Mouse (Mus musculus) hindbrain, embryonic 11.5 days (tissue): ENCODE measurements around the gene Traf2. TPM values are rescaled to one million over a fixed set of nuclear protein-coding genes. Genes with fewer than 3 reads are reported as not detected.

Experiments
- ATAC-seq: fragments of 200-750 bp; cut with Nextera tagmentation; 2 replicates; pipeline ENCODE4 v1.8.0; 2017; ENCODE audit warnings: mild to moderate bottlenecking, moderate TSS enrichment, moderate library complexity; ENCODE audit not compliant: low FRiP score
- DNase-seq: peaks from one replicate; pipeline ENCODE4 v3.0.0-alpha.2; 2015; ENCODE audit warnings: low spot score
- H3K27ac ChIP-seq: fragments of 300-500 bp; sonication (generic); 2 replicates; pipeline ENCODE4 v1.5.1; 2014; ENCODE audit warnings: mild to moderate bottlenecking, low read depth, low read length
- H3K27me3 ChIP-seq: fragments of 300-500 bp; sonication (generic); 2 replicates; pipeline ENCODE4 v1.6.1; 2014; ENCODE audit warnings: mild to moderate bottlenecking, low read length, moderate library complexity, mixed read lengths; ENCODE audit not compliant: control insufficient read depth, insufficient read depth
- H3K36me3 ChIP-seq: fragments of 300-500 bp; sonication (generic); 2 replicates; pipeline ENCODE4 v1.6.1; 2014; ENCODE audit warnings: mild to moderate bottlenecking, low read length, moderate library complexity, mixed read lengths; ENCODE audit not compliant: control insufficient read depth, insufficient read depth
- H3K4me1 ChIP-seq: fragments of 300-500 bp; sonication (generic); replicated peaks from 2 replicates; pipeline ENCODE4 v1.6.1; 2014; ENCODE audit warnings: low read length, mixed read lengths; ENCODE audit not compliant: control insufficient read depth, insufficient read depth
- H3K4me2 ChIP-seq: fragments of 300-500 bp; sonication (generic); replicated peaks from 2 replicates; pipeline ENCODE4 v1.6.1; 2014; ENCODE audit warnings: mild to moderate bottlenecking, low read depth, low read length
- H3K4me3 ChIP-seq: fragments of 300-500 bp; sonication (generic); 2 replicates; pipeline ENCODE4 v1.5.1; 2014; ENCODE audit warnings: low read depth, low read length
- H3K9ac ChIP-seq: fragments of 300-500 bp; sonication (generic); 2 replicates; pipeline ENCODE4 v1.6.1; 2014; ENCODE audit warnings: low read depth, low read length
- H3K9me3 ChIP-seq: fragments of 300-500 bp; sonication (generic); 2 replicates; pipeline ENCODE4 v1.6.1; 2016; ENCODE audit warnings: low read length; ENCODE audit not compliant: control insufficient read depth
- WGBS: fragments of 180-500 bp; shearing (Covaris S2); extraction: QIAGEN DNeasy Blood & Tissue Kit; methylation state at CpG from one replicate; pipeline ENCODE4 v1.1.7; 2014; 5-methylcytosine and 5-hydroxymethylcytosine counted together
- polyA plus RNA-seq: library from polyadenylated mRNA; unstranded; fragments of >200 nt; fragmentation: Nextera tagmentation; extraction: Ambion mirVana; gene quantifications from 2 replicates; pipeline ENCODE4 v1.2.1, GENCODE M21; 2014

Traf2 gene
- polyA plus RNA-seq, 1 experiment from 2014 or later = 25.3 TPM

- ATAC-seq = no peak
Observed at GRCm38 (mm10) chr2:25482969-25483368, 63.8 kb downstream of the Traf2 start.

GRCm38 (mm10) chr2:25480541-25480940 is 66.2 kb downstream of the Traf2 start:
- ATAC-seq (no peak), DNase-seq (no peak)
- WGBS = 100% methylated on average over 1 of the region's 1 CpGs
- Histone ChIP-seq H3K4me1 (no peaks in the 10 kb centered on the region), H3K36me3 (no peaks in the 10 kb centered on the region), H3K4me3 (no peak overlapping the region), H3K9me3 (no peaks in the 10 kb centered on the region), H3K4me2 (no peak overlapping the region), H3K9ac (no peak overlapping the region), H3K27me3 (no peaks in the 10 kb centered on the region), H3K27ac (no peak overlapping the region)

More at GRCm38 (mm10) chr2:25482969-25483368, 63.8 kb downstream of the Traf2 start:
- Histone ChIP-seq H3K36me3 (no peaks in the 10 kb centered on the region), H3K4me1 (no peaks in the 10 kb centered on the region), H3K27me3 (no peaks in the 10 kb centered on the region), H3K4me3 (no peak overlapping the region), H3K9me3 (no peaks in the 10 kb centered on the region), H3K27ac (no peak overlapping the region), H3K9ac (no peak overlapping the region), H3K4me2 (no peak overlapping the region)
- peak; percentile 47 for DNase-seq
- 25% methylated on average over 7 of the region's 7 CpGs for WGBS

GRCm38 (mm10) chr2:25479551-25480311 is 67.0 kb downstream of the Traf2 start:
- Histone ChIP-seq H3K4me2 (no peak overlapping the region), H3K36me3 (no peaks in the 10 kb centered on the region), H3K4me3 (no peak overlapping the region), H3K27me3 (no peaks in the 10 kb centered on the region), H3K9me3 (no peaks in the 10 kb centered on the region), H3K27ac (no peak overlapping the region), H3K4me1 (no peaks in the 10 kb centered on the region), H3K9ac (no peak overlapping the region)
- 77% methylated on average over 10 of the region's 10 CpGs for WGBS
- ATAC-seq = no peak
- DNase-seq = no peak

GRCm38 (mm10) chr2:25477967-25478675 is 68.6 kb downstream of the Traf2 start:
- ATAC-seq (no peak), DNase-seq (no peak)
- 90% methylated on average over 3 of the region's 3 CpGs for WGBS

GRCm38 (mm10) chr2:25477541-25477940 is 69.2 kb downstream of the Traf2 start:
- ATAC-seq = no peak
- H3K4me3 ChIP-seq = no peak overlapping the region
- H3K36me3 ChIP-seq = no peaks in the 10 kb centered on the region
- H3K9me3 ChIP-seq = no peaks in the 10 kb centered on the region
- no peak overlapping the region for H3K4me2 ChIP-seq
- DNase-seq = no peak
- H3K9ac ChIP-seq = no peak overlapping the region
- H3K27ac ChIP-seq = no peak overlapping the region
- H3K27me3 ChIP-seq = no peaks in the 10 kb centered on the region
- no peaks in the 10 kb centered on the region for H3K4me1 ChIP-seq
- WGBS = 91% methylated on average over 8 of the region's 8 CpGs

More at GRCm38 (mm10) chr2:25477967-25478675, 68.6 kb downstream of the Traf2 start:
- Histone ChIP-seq H3K36me3 (no peaks in the 10 kb centered on the region), H3K27ac (no peak overlapping the region), H3K27me3 (no peaks in the 10 kb centered on the region), H3K9me3 (no peaks in the 10 kb centered on the region), H3K4me2 (no peak overlapping the region), H3K4me1 (no peaks in the 10 kb centered on the region), H3K4me3 (no peak overlapping the region), H3K9ac (no peak overlapping the region)

- no peak overlapping the region for H3K27ac ChIP-seq
- H3K4me1 ChIP-seq = no peaks in the 10 kb centered on the region
- H3K27me3 ChIP-seq = no peaks in the 10 kb centered on the region
- H3K4me3 ChIP-seq = no peak overlapping the region
- no peak overlapping the region for H3K4me2 ChIP-seq
- 84% methylated on average over 2 of the region's 2 CpGs for WGBS
- no peak for ATAC-seq
- H3K36me3 ChIP-seq = no peaks in the 10 kb centered on the region
- no peak overlapping the region for H3K9ac ChIP-seq
- DNase-seq = no peak
- no peaks in the 10 kb centered on the region for H3K9me3 ChIP-seq
Observed at GRCm38 (mm10) chr2:25472550-25472949, 74.2 kb downstream of the Traf2 start.

GRCm38 (mm10) chr2:25469969-25470368 is 76.8 kb downstream of the Traf2 start, which contains the start of gene Ptgds:
Gene Ptgds, minus strand, starts transcription at chr2:25470046.
- Histone ChIP-seq H3K4me3 (no peak within 1 kb of the TSS), H3K27ac (no peak within 1 kb of the TSS), H3K9me3 (no peaks in the 10 kb centered on the region), H3K4me1 (no peaks in the 10 kb centered on the region), H3K27me3 (no peaks in the 10 kb centered on the region), H3K36me3 (no peaks in the 10 kb centered on the region), H3K4me2 (no peak within 1 kb of the TSS), H3K9ac (no peak within 1 kb of the TSS)
- WGBS = 54% methylated on average over 6 of the region's 6 CpGs
- ATAC-seq (no peak), DNase-seq (no peak)

- Histone ChIP-seq H3K27me3 (no peaks in the 10 kb centered on the region), H3K27ac (no peak overlapping the region), H3K36me3 (no peaks in the 10 kb centered on the region), H3K9me3 (no peaks in the 10 kb centered on the region), H3K4me3 (no peak overlapping the region), H3K4me2 (no peak overlapping the region), H3K4me1 (no peaks in the 10 kb centered on the region), H3K9ac (no peak overlapping the region)
- 75% methylated on average over 10 of the region's 10 CpGs for WGBS
- no peak for DNase-seq
- no peak for ATAC-seq
Observed at GRCm38 (mm10) chr2:25468962-25469915, 77.5 kb downstream of the Traf2 start.
